Mouse (Mus musculus) cortical plate, adult 2 months (tissue): ENCODE measurements at regions not wholly inside any gene's neighbourhood (a gene's known extent, or its start where the extent isn't known, plus 50 kb on each side); places are given as distances from the start of the nearest gene placed in this dataset.

Experiments
- CTCF ChIP-seq: fragments of 200-500 bp; IDR thresholded peaks from 2 replicates; pipeline ENCODE4 v1.5.1; 2011; ENCODE audit warnings: mild to moderate bottlenecking, control low read depth, low read length; ENCODE audit not compliant: insufficient read depth; ENCODE audit errors: extremely low read depth
- POLR2A ChIP-seq: fragments of 200-500 bp; IDR thresholded peaks from 2 replicates; pipeline ENCODE4 v1.6.1; 2011; ENCODE audit warnings: mild to moderate bottlenecking, low read length, control low read depth; ENCODE audit not compliant: insufficient read depth; ENCODE audit errors: extremely low read depth

- TF ChIP-seq CTCF (no peak), POLR2A (no peak)
Observed at GRCm38 (mm10) chr8:26596665-26597362, 380.3 kb upstream of the Zfp703 start.
